Mouse (Mus musculus) intestine, embryonic 15.5 days (tissue): ENCODE measurements around the gene Olfr120. TPM values are rescaled to one million over a fixed set of nuclear protein-coding genes. Genes with fewer than 3 reads are reported as not detected.
"Not testable (repeated sequence)": the region's sequence is repeated elsewhere in the genome, so short reads cannot be mapped to it uniquely, and the experiment has no call there.

Source experiments
- ATAC-seq: fragments of 200-750 bp; cut with Nextera tagmentation; 2 replicates; pipeline ENCODE4 v1.8.0; 2017; ENCODE audit warnings: moderate TSS enrichment, moderate library complexity
- H3K27ac ChIP-seq: fragments of 300-500 bp; sonication (generic); 2 replicates; pipeline ENCODE4 v1.5.1; 2015; ENCODE audit warnings: mild to moderate bottlenecking, inconsistent platforms
- H3K27me3 ChIP-seq: fragments of 300-500 bp; sonication (generic); replicated peaks from 2 replicates; pipeline ENCODE4 v1.6.1; 2015; ENCODE audit warnings: inconsistent platforms
- H3K36me3 ChIP-seq: fragments of 300-500 bp; sonication (generic); 2 replicates; pipeline ENCODE4 v1.6.1; 2015; ENCODE audit warnings: inconsistent platforms
- H3K4me1 ChIP-seq: fragments of 300-500 bp; sonication (generic); replicated peaks from 2 replicates; pipeline ENCODE4 v1.6.1; 2015; ENCODE audit warnings: inconsistent platforms
- H3K4me2 ChIP-seq: fragments of 300-500 bp; sonication (generic); replicated peaks from 2 replicates; pipeline ENCODE4 v1.6.1; 2015; ENCODE audit warnings: mild to moderate bottlenecking, inconsistent platforms
- H3K4me3 ChIP-seq: fragments of 300-500 bp; sonication (generic); replicated peaks from 2 replicates; pipeline ENCODE4 v1.5.1; 2015; ENCODE audit warnings: inconsistent platforms
- H3K9ac ChIP-seq: fragments of 300-500 bp; sonication (generic); 2 replicates; pipeline ENCODE4 v1.6.1; 2015; ENCODE audit warnings: inconsistent platforms
- H3K9me3 ChIP-seq: fragments of 300-500 bp; sonication (generic); 2 replicates; pipeline ENCODE4 v1.6.1; 2016; ENCODE audit warnings: inconsistent platforms
- WGBS: fragments of 180-500 bp; shearing (Covaris S2); methylation state at CpG from one replicate; pipeline ENCODE4 v1.1.7; 2015; 5-methylcytosine and 5-hydroxymethylcytosine counted together
- polyA plus RNA-seq: library from polyadenylated mRNA; unstranded; fragments of >200 nt; fragmentation: Nextera tagmentation; extraction: Ambion mirVana; gene quantifications from 2 replicates; pipeline ENCODE4 v1.2.1, GENCODE M21; 2015

Olfr120 gene
- not detected in 2 replicates for polyA plus RNA-seq

DNA sequence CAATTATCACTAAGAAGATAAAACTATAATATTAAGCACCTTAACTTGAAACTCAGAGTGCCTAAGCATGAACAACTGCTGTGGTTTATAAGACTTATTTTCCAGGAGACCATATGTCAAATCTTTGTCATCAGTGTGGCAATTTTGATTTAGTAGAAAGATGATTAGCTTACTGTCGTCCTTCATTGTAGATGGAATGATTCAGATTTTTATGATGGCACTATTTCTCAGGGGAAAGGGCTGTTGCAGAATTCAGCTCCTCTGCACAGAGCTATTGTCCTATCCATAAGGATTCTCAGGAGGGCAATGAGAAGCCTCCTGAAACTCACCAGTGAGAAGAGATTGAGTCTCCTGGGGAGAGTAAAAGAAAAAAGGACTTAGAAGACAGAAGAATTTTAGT lies at the start of gene Olfr120:
Olfr120 (plus strand) TSS at position 301 of the 400 bp plus-strand sequence.
- H3K4me3 ChIP-seq: no peak within 1 kb of the TSS
- no peak within 1 kb of the TSS for H3K9ac ChIP-seq
- WGBS: 69% methylated on average over 1 of the region's 1 CpGs
- no peaks in the 10 kb centered on the region for H3K9me3 ChIP-seq
- ATAC-seq: no peak
- no peak within 1 kb of the TSS for H3K4me2 ChIP-seq
- no peaks in the 10 kb centered on the region for H3K27me3 ChIP-seq
- H3K27ac ChIP-seq: no peak within 1 kb of the TSS
- no peaks in the 10 kb centered on the region for H3K36me3 ChIP-seq
- no peaks in the 10 kb centered on the region for H3K4me1 ChIP-seq

DNA sequence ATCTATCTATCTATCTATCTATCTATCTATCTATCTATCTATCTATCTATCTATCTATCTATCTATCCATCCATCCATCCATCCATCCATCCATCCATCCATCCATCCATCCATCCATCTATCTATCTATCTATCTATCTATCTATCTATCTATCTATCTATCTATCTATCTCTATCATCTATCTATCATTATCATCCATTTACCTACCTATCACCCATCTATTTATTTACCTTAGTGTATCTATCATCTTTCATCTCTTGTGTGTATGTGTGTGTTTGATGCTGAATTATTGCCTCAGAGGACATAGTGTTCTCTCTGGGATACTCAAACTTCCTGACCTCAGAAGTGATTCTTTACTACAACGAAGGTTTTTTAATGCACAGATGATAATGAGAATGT lies 25.3 kb upstream of the Olfr120 start, which contains the start of gene Olfr119:
Olfr119 (plus strand) TSS at position 301 of the 400 bp plus-strand sequence.
- not testable (repeated sequence) for H3K36me3 ChIP-seq, H3K27ac ChIP-seq, H3K4me1 ChIP-seq, H3K27me3 ChIP-seq, ATAC-seq, H3K9ac ChIP-seq, H3K4me2 ChIP-seq, H3K4me3 ChIP-seq, H3K9me3 ChIP-seq
- WGBS: 75% methylated on average over 1 of the region's 1 CpGs

DNA sequence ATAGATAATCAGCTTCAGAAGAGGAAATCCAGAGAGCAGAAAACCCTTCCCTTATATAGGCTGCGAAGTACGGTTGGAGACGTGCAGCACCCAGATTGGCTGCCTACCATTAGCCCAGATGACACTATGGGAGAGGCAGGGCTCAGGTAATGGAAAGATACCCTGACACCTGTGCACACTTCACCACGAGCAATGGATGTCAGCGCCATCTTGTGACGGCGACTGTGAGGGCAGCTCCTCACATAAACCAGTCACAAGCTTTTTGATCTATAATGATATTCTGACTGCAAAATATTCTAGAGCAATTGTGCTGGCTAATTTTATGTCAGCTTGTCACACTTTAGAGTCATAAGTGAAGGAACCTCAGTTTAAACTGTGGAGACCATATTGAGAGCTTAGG lies 16.5 kb downstream of the Olfr120 start:
- no peak for ATAC-seq
- no peak overlapping the region for H3K9ac ChIP-seq
- WGBS: 51% methylated on average over 7 of the region's 7 CpGs
- H3K4me1 ChIP-seq: no peaks in the 10 kb centered on the region
- no peaks in the 10 kb centered on the region for H3K36me3 ChIP-seq
- no peaks in the 10 kb centered on the region for H3K9me3 ChIP-seq
- no peak overlapping the region for H3K4me3 ChIP-seq
- H3K27ac ChIP-seq: no peak overlapping the region
- no peaks in the 10 kb centered on the region for H3K27me3 ChIP-seq
- no peak overlapping the region for H3K4me2 ChIP-seq

DNA sequence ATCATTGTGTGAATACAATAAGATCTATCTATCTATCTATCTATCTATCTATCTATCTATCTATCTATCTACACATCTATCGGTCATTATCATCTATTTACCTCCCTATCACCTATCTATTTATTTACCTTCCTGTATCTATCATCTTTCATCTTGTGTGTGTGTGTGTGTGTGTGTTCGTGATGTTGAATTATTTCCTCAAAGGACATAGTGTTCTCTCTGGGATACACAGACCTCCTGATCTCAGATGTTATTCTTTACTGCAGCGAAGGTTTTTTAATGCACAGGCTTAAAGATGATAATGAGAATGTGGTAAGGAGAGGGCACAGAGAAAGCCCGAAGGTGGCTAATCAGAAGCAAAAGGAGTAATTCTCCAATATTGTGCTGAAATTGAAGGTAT lies 46.7 kb downstream of the Olfr120 start, which contains the start of gene Olfr122:
Olfr122 (plus strand) TSS at position 301 of the 400 bp plus-strand sequence.
- Histone ChIP-seq H3K27ac (no peak within 1 kb of the TSS), H3K4me2 (no peak within 1 kb of the TSS), H3K4me3 (no peak within 1 kb of the TSS), H3K9me3 (no peaks in the 10 kb centered on the region), H3K36me3 (no peaks in the 10 kb centered on the region), H3K4me1 (no peaks in the 10 kb centered on the region), H3K9ac (no peak within 1 kb of the TSS), H3K27me3 (no peaks in the 10 kb centered on the region)
- ATAC-seq: no peak
- WGBS: 83% methylated on average over 4 of the region's 4 CpGs

Other genes with a start within 250 kb of the Olfr120 start
- not detected in 2 replicates for gene H2-M2, start 238.3 kb upstream of the Olfr120 start, polyA plus RNA-seq
- gene Olfr110, start 229.3 kb upstream of the Olfr120 start, polyA plus RNA-seq: not detected in 2 replicates
- gene Olfr111, start 213.8 kb upstream of the Olfr120 start, polyA plus RNA-seq: 0.09 TPM in 1 of 2 replicates, not detected in the other
- not detected in 2 replicates for gene Olfr112, start 152.4 kb upstream of the Olfr120 start, polyA plus RNA-seq
- not detected in 2 replicates for gene Olfr113, start 144.1 kb upstream of the Olfr120 start, polyA plus RNA-seq
- gene Olfr114, start 129.1 kb upstream of the Olfr120 start, polyA plus RNA-seq: not detected in 2 replicates
- gene Olfr115, start 94.7 kb upstream of the Olfr120 start, polyA plus RNA-seq: not detected in 2 replicates
- gene Olfr116, start 94.6 kb upstream of the Olfr120 start, polyA plus RNA-seq: not detected in 2 replicates
- gene Olfr117, start 58.0 kb upstream of the Olfr120 start, polyA plus RNA-seq: not detected in 2 replicates
- not detected in 2 replicates for gene Olfr118, start 54.8 kb upstream of the Olfr120 start, polyA plus RNA-seq
- gene Olfr119, start 25.2 kb upstream of the Olfr120 start, polyA plus RNA-seq: not detected in 2 replicates
- not detected in 2 replicates for gene Olfr121, start 27.0 kb downstream of the Olfr120 start, polyA plus RNA-seq
- not detected in 2 replicates for gene Olfr122, start 46.8 kb downstream of the Olfr120 start, polyA plus RNA-seq
- not detected in 2 replicates for gene Olfr123, start 71.7 kb downstream of the Olfr120 start, polyA plus RNA-seq
- not detected in 2 replicates for gene Olfr124, start 78.1 kb downstream of the Olfr120 start, polyA plus RNA-seq
- not detected in 2 replicates for gene Olfr125, start 111.1 kb downstream of the Olfr120 start, polyA plus RNA-seq
- not detected in 2 replicates for gene Olfr126, start 125.7 kb downstream of the Olfr120 start, polyA plus RNA-seq
- gene Olfr127, start 178.6 kb downstream of the Olfr120 start, polyA plus RNA-seq: not detected in 2 replicates
- not detected in 2 replicates for gene Olfr128, start 198.7 kb downstream of the Olfr120 start, polyA plus RNA-seq
- gene Olfr761, start 231.3 kb downstream of the Olfr120 start, polyA plus RNA-seq: not detected in 2 replicates